In the genomic region with DNA sequence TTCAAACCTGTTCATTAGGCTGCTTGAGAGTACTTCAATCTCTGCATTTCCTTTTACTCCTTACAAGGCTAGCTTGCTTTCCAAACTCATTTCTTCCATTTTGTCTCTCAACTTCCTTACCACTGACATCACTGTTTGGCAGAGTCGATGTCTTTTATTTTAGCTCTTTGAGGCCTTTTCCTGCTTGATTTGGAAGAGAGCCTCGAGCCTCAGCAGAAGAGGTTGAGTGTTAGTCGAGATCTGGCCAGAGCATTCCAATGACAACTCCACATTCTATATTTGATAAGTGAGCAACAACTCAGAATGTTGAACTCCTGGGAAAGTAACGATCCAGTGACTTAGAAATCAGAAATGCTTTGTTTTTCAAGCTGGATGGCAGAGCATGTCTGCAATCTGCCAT, we compare ENCODE assay signal across 15 mouse cellular contexts. TPM values are rescaled to one million over a fixed set of nuclear protein-coding genes. Genes with fewer than 3 reads are reported as not detected.
DNase-seq lines count a peak whose midpoint lies in the region; ATAC-seq and TF ChIP-seq lines count a peak whose summit lies in the region.
"Had no signal": no experiment of that assay in that cellular context is flagged by ENCODE, and none has a peak within 500 bp of the region (broad histone marks: within the 10 kb centered on the region; RNA-seq: fewer than 3 reads in every experiment).

No protein-coding gene starts in this region.

- peak overlapping the region; percentile 62 for H3K27ac ChIP-seq in gastrocnemius, adult 2 months
- H3K27ac ChIP-seq in stomach, embryonic 15.5 days: peak overlapping the region; percentile 35; the same call in 1 of the 2 replicates
- H3K27ac ChIP-seq in stomach, postnatal 0 days (replicated peaks): no peak overlapping the region
- H3K27ac ChIP-seq: hindbrain, embryonic 15.5 days; left cerebral cortex, adult 2 months; liver, embryonic 15.5 days had no signal

- H3K9ac ChIP-seq in stomach, embryonic 15.5 days: no peak overlapping the region
- H3K9ac ChIP-seq in stomach, postnatal 0 days (ENCODE audit: low read length): no peak overlapping the region
- H3K9ac ChIP-seq: hindbrain, embryonic 15.5 days; liver, embryonic 15.5 days had no signal

- DNase-seq in gastrocnemius, adult 2 months: no peak
- no peak for DNase-seq in gastrocnemius, postnatal 4 days (ENCODE audit: low spot score in 2 of 2)
- no peak for DNase-seq in stomach, postnatal 0 days (ENCODE audit: low spot score)
- DNase-seq in heart, postnatal 4 days: peak; percentile 34
- DNase-seq in retina, postnatal 1 day: no peak
- DNase-seq in left cerebral cortex, postnatal 14 days (ENCODE audit: low spot score in 2 of 2): no peak
- no peak for DNase-seq in embryo, embryonic 10.5 days (ENCODE audit: low spot score)
- DNase-seq: adrenal gland, postnatal 25 days; cerebellum, adult 9-11 months; gastrocnemius, postnatal 10 days had no signal

- no peaks in the 10 kb centered on the region for H3K9me3 ChIP-seq in stomach, embryonic 15.5 days
- H3K9me3 ChIP-seq in stomach, postnatal 0 days (ENCODE audit: control insufficient read depth, low read length): no peaks in the 10 kb centered on the region
- H3K9me3 ChIP-seq: hindbrain, embryonic 15.5 days; liver, embryonic 15.5 days had no signal

- no peak overlapping the region for H3K4me3 ChIP-seq in gastrocnemius, adult 2 months
- H3K4me3 ChIP-seq in stomach, embryonic 15.5 days (replicated peaks): no peak overlapping the region
- H3K4me3 ChIP-seq in stomach, postnatal 0 days (ENCODE audit: low read depth, low read length): no peak overlapping the region
- H3K4me3 ChIP-seq: erythroblast, embryonic 14.5 days; hindbrain, embryonic 15.5 days; left cerebral cortex, adult 2 months; liver, embryonic 15.5 days had no signal

- no peak for TF ChIP-seq EP300 in stomach, postnatal 0 days (optimal IDR thresholded peaks at IDR 0.05)

- intact Hi-C loops in gastrocnemius, adult 2 months (cut with DNase I): no loop called here
- intact Hi-C loops in left cerebral cortex, postnatal 14 days (cut with DNase I): no loop called here

- H3K4me1 ChIP-seq in stomach, embryonic 15.5 days: peaks cover 6% of the 10 kb centered on the region; the same call in 1 of the 2 replicates
- peaks cover 3% of the 10 kb centered on the region; the same call in 1 of the 2 replicates for H3K4me1 ChIP-seq in stomach, postnatal 0 days (replicated peaks; ENCODE audit: control insufficient read depth, insufficient read depth)
- H3K4me1 ChIP-seq: liver, embryonic 15.5 days had no signal

- no peaks in the 10 kb centered on the region for H3K36me3 ChIP-seq in stomach, embryonic 15.5 days
- H3K36me3 ChIP-seq in stomach, postnatal 0 days (ENCODE audit: control insufficient read depth, insufficient read depth, low read length): no peaks in the 10 kb centered on the region
- H3K36me3 ChIP-seq: hindbrain, embryonic 15.5 days; liver, embryonic 15.5 days had no signal

- no peak for ATAC-seq in stomach, embryonic 15.5 days (ENCODE audit: insufficient read depth, low FRiP score, low read depth)
- ATAC-seq in stomach, postnatal 0 days (ENCODE audit: low FRiP score, low TSS enrichment): no peak

- no peak overlapping the region for H3K4me2 ChIP-seq in stomach, embryonic 15.5 days
- no peak overlapping the region for H3K4me2 ChIP-seq in stomach, postnatal 0 days (replicated peaks; ENCODE audit: low read depth)
- H3K4me2 ChIP-seq: hindbrain, embryonic 15.5 days; liver, embryonic 15.5 days had no signal

- TF ChIP-seq CTCF in gastrocnemius, adult 2 months (IDR thresholded peaks at IDR 0.05): 0 out of 2 replicates have a peak, but pooled peaks have one; percentile 20
- TF ChIP-seq CTCF in stomach, postnatal 0 days (IDR thresholded peaks at IDR 0.05; ENCODE audit: low read depth): no peak

- no peaks in the 10 kb centered on the region for H3K27me3 ChIP-seq in stomach, embryonic 15.5 days (replicated peaks)
- H3K27me3 ChIP-seq in stomach, postnatal 0 days (ENCODE audit: control insufficient read depth, insufficient read depth, low read length): no peaks in the 10 kb centered on the region
- H3K27me3 ChIP-seq: hindbrain, embryonic 15.5 days; liver, embryonic 15.5 days had no signal

- WGBS in stomach, embryonic 15.5 days: 38% methylated on average over 4 of the region's 4 CpGs
- 34% methylated on average over 4 of the region's 4 CpGs for WGBS in stomach, postnatal 0 days

RNA-seq across cellular contexts. Expression of a gene that starts 48.4 kb away (rescaled TPM):
- total RNA-seq in gastrocnemius, adult 2 months (2021): 10 to 100 TPM in 1 of 2 experiments, 1 to 10 TPM in 1; 9.6 to 12.0 TPM
- 100 to 1,000 TPM in 1 of 2 experiments, 10 to 100 TPM in 1; 89.2 to 101 TPM for total RNA-seq in gastrocnemius, postnatal 4 days (2021)
- polyA plus RNA-seq in stomach, embryonic 15.5 days (2015; fragmentation: Nextera tagmentation; extraction: Ambion mirVana): 46.2 and 47.7 TPM in 2 replicates
- 34.3 and 35.2 TPM in 2 replicates for polyA plus RNA-seq in stomach, postnatal 0 days (2015; fragmentation: Nextera tagmentation; extraction: Ambion mirVana)
- 100 to 1,000 TPM; 126 to 134 TPM for total RNA-seq in heart, postnatal 4 days (2021)
- total RNA-seq in left cerebral cortex, postnatal 14 days (2021): 100 to 1,000 TPM; 142 to 151 TPM

Comparison
In these comparisons a context has a peak if more than half of its experiments do, and no peak if none do; other contexts are left out.
1. RNA of a gene that starts 48.4 kb away (total RNA-seq): 142 to 151 TPM in left cerebral cortex, postnatal 14 days, 126 to 134 TPM in heart, postnatal 4 days and 89.2 to 101 TPM in gastrocnemius, postnatal 4 days; 9.6 to 12.0 TPM in gastrocnemius, adult 2 months; every median in the first group is over 4 times any median in the second.